In genomic region chr14:121036612-121037221, GRCm38 (mm10) we compare ENCODE assay signal across 8 mouse cellular contexts. TPM values are rescaled to one million over a fixed set of nuclear protein-coding genes. Genes with fewer than 3 reads are reported as not detected.
DNase-seq lines count a peak whose midpoint lies in the region; ATAC-seq and TF ChIP-seq lines count a peak whose summit lies in the region.

No protein-coding gene starts in this region.

- peak; percentile 61 for DNase-seq in lung, embryonic 14.5 days
- DNase-seq in lung, adult 18-20 months, result no peak
- peak; percentile 80 for DNase-seq in embryo, embryonic 10.5 days (ENCODE audit: low spot score)
- peak; percentile 46 to 68 for DNase-seq in kidney, postnatal 4 days
- DNase-seq in layer of hippocampus, adult 11-12 months (ENCODE audit: low spot score), result no peak
- no peak for DNase-seq in spleen, postnatal 4 days (ENCODE audit: low spot score in 2 of 2)

- H3K79me2 ChIP-seq in myocyte (ENCODE audit: control insufficient read depth, insufficient read depth), result peaks cover 47% of the 10 kb centered on the region

- H3K4me1 ChIP-seq in lung, embryonic 14.5 days (ENCODE audit: insufficient read depth), result peaks cover 13% of the 10 kb centered on the region; the same call in 1 of the 2 replicates
- H3K4me1 ChIP-seq in heart, embryonic 15.5 days (replicated peaks), result peaks cover 35% of the 10 kb centered on the region

- H3K36me3 ChIP-seq in lung, embryonic 14.5 days (ENCODE audit: insufficient read depth), result no peaks in the 10 kb centered on the region
- H3K36me3 ChIP-seq in heart, embryonic 15.5 days, result no peaks in the 10 kb centered on the region
- no peaks in the 10 kb centered on the region for H3K36me3 ChIP-seq in myocyte (ENCODE audit: control insufficient read depth, insufficient read depth)

- no peaks in the 10 kb centered on the region for H3K9me3 ChIP-seq in lung, embryonic 14.5 days (ENCODE audit: low read depth, low read length)
- H3K9me3 ChIP-seq in heart, embryonic 15.5 days (replicated peaks), result no peaks in the 10 kb centered on the region

- no peak for TF ChIP-seq CTCF in lung, embryonic 14.5 days (IDR thresholded peaks at IDR 0.05; ENCODE audit: low read depth)

- under 1% methylated on average over 19 of the region's 19 CpGs for WGBS in lung, embryonic 14.5 days
- WGBS in heart, embryonic 15.5 days, result 2% methylated on average over 19 of the region's 19 CpGs

- peak overlapping the region; percentile 90 for H3K4me3 ChIP-seq in lung, embryonic 14.5 days (ENCODE audit: low read depth, low read length)
- H3K4me3 ChIP-seq in heart, embryonic 15.5 days, result peak overlapping the region; percentile 95
- peak overlapping the region; percentile 87 for H3K4me3 ChIP-seq in myocyte

- peak overlapping the region; percentile 87 for H3K27ac ChIP-seq in lung, embryonic 14.5 days (ENCODE audit: low read depth)
- peak overlapping the region; percentile 88 for H3K27ac ChIP-seq in heart, embryonic 15.5 days

- H3K9ac ChIP-seq in lung, embryonic 14.5 days, result peak overlapping the region; percentile 91
- peak overlapping the region; percentile 96 for H3K9ac ChIP-seq in heart, embryonic 15.5 days

- no peak for TF ChIP-seq POLR2A in myocyte (IDR thresholded peaks at IDR 0.05; ENCODE audit: insufficient read length, low read depth)

- H3K4me2 ChIP-seq in lung, embryonic 14.5 days, result peak overlapping the region; percentile 93
- peak overlapping the region; percentile 86 for H3K4me2 ChIP-seq in heart, embryonic 15.5 days
- peak overlapping the region; percentile 92 for H3K4me2 ChIP-seq in myocyte (ENCODE audit: low read depth)

- no peak for ATAC-seq in lung, embryonic 14.5 days (ENCODE audit: insufficient read depth)
- ATAC-seq in heart, embryonic 15.5 days (replicated peaks; ENCODE audit: insufficient number of reproducible peaks, insufficient read depth, low FRiP score, low read depth), result no peak

- peak overlapping the region; percentile 75 for H3ac ChIP-seq in myocyte (ENCODE audit: control insufficient read depth, insufficient read length)

- no peaks in the 10 kb centered on the region for H3K27me3 ChIP-seq in lung, embryonic 14.5 days (ENCODE audit: insufficient read depth, low read length)
- no peaks in the 10 kb centered on the region for H3K27me3 ChIP-seq in heart, embryonic 15.5 days
- H3K27me3 ChIP-seq in myocyte (ENCODE audit: control insufficient read depth, insufficient read depth, insufficient read length), result no peaks in the 10 kb centered on the region

TF ChIP-seq in myocyte, 11 proteins besides CTCF, POLR2A, EP300 and RAD21:
- TF ChIP-seq TCF3 (IDR thresholded peaks at IDR 0.05; ENCODE audit: insufficient read length, low read depth) (no peak), CEBPB (IDR thresholded peaks at IDR 0.05; ENCODE audit: insufficient read depth, poor library complexity, severe bottlenecking) (no peak), MYOD1 (IDR thresholded peaks at IDR 0.05; ENCODE audit: control insufficient read depth in 1 of 3, insufficient read length in 2 of 3, low read depth in 2 of 3) (no peak), TCF12 (IDR thresholded peaks at IDR 0.05; ENCODE audit: insufficient read depth, poor library complexity, severe bottlenecking) (no peak), MYOG (IDR thresholded peaks at IDR 0.05; ENCODE audit: control insufficient read depth in 1 of 3, insufficient read depth in 1 of 3, insufficient read length in 2 of 3, low read depth in 2 of 3) (no peak), REST (IDR thresholded peaks at IDR 0.05; ENCODE audit: insufficient read depth, insufficient read length) (no peak), E2F4 (IDR thresholded peaks at IDR 0.05; ENCODE audit: insufficient read depth) (no peak), MAX (IDR thresholded peaks at IDR 0.05; ENCODE audit: low read depth) (no peak), USF1 (IDR thresholded peaks at IDR 0.05; ENCODE audit: low read depth) (no peak), POLR2AphosphoS2 (IDR thresholded peaks at IDR 0.05; ENCODE audit: insufficient read length, low read depth) (no peak), SRF (IDR thresholded peaks at IDR 0.05; ENCODE audit: control insufficient read depth, insufficient read length, low read depth) (no peak)
TF ChIP-seq in myocyte: peak in this region for 0.

RNA-seq across cellular contexts. Expression of gene Farp1, which starts 1.7 kb away (rescaled TPM):
- polyA plus RNA-seq in lung, embryonic 14.5 days (2014; fragmentation: Nextera tagmentation; extraction: Ambion mirVana), result 36.1 and 36.8 TPM in 2 replicates
- 10.8 and 17.4 TPM in 2 replicates for polyA plus RNA-seq in heart, embryonic 15.5 days (2015; fragmentation: Nextera tagmentation; extraction: Ambion mirVana)
- 29.7 TPM for polyA plus RNA-seq in myocyte (2012; fragmentation: generic; extraction: Trizol)

Comparison
In these comparisons a context has a peak if more than half of its experiments do, and no peak if none do; other contexts are left out.
1. DNase-seq: peak in lung, embryonic 14.5 days (single experiment), embryo, embryonic 10.5 days (single experiment) and kidney, postnatal 4 days (2 of 2); none in lung, adult 18-20 months (0 of 2), layer of hippocampus, adult 11-12 months (single experiment) and spleen, postnatal 4 days (0 of 2).
2. Peak in every context shown above with its lines, with median percentiles within 50 percentile points of each other: H3K4me2 ChIP-seq and H3K4me3 ChIP-seq.